Mouse (Mus musculus) small intestine, adult 2 months (tissue): ENCODE measurements around the gene Col4a3bp. TPM values are rescaled to one million over a fixed set of nuclear protein-coding genes. Genes with fewer than 3 reads are reported as not detected.

ENCODE experiments used
- H3K27ac ChIP-seq: fragments of 200-500 bp; 2 replicates; pipeline ENCODE4 v1.5.1; 2012; ENCODE audit warnings: low read depth, low read length, control low read depth, inconsistent platforms; ENCODE audit not compliant: insufficient read depth
- H3K27me3 ChIP-seq: fragments of 200-500 bp; 2 replicates; pipeline ENCODE4 v1.6.1; 2012; ENCODE audit warnings: mild to moderate bottlenecking, moderate library complexity, low read length, inconsistent platforms; ENCODE audit not compliant: control insufficient read depth, insufficient read depth
- H3K36me3 ChIP-seq: fragments of 200-500 bp; 2 replicates; pipeline ENCODE4 v1.6.1; 2012; ENCODE audit warnings: mild to moderate bottlenecking, low read length, control low read depth, inconsistent platforms; ENCODE audit not compliant: control insufficient read depth, insufficient read depth
- H3K4me1 ChIP-seq: fragments of 200-500 bp; 2 replicates; pipeline ENCODE4 v1.6.1; 2012; ENCODE audit warnings: low read length, inconsistent platforms, mixed read lengths; ENCODE audit not compliant: control insufficient read depth, insufficient read depth, insufficient read length
- H3K4me3 ChIP-seq: fragments of 200-500 bp; 2 replicates; pipeline ENCODE4 v1.5.1; 2012; ENCODE audit warnings: low read depth, mild to moderate bottlenecking, control low read depth, inconsistent platforms, low read length, moderate library complexity
- CTCF ChIP-seq: fragments of 200-500 bp; IDR thresholded peaks from 2 replicates; pipeline ENCODE4 v1.5.1; 2012; ENCODE audit warnings: low read depth, mild to moderate bottlenecking, control low read depth, inconsistent platforms, low read length, moderate library complexity, mixed read lengths; ENCODE audit not compliant: insufficient replicate concordance, insufficient read length; ENCODE audit errors: extremely low read depth
- POLR2A ChIP-seq: fragments of 200-500 bp; IDR thresholded peaks from 2 replicates; pipeline ENCODE4 v1.6.1; 2012; ENCODE audit warnings: low read depth, mild to moderate bottlenecking, control low read depth, inconsistent platforms, low read length, moderate library complexity
- WGBS: fragments of 180-500 bp; shearing (Covaris S2); methylation state at CpG from one replicate; pipeline ENCODE4 v1.1.7; 2018; 5-methylcytosine and 5-hydroxymethylcytosine counted together
- polyA plus RNA-seq: library from polyadenylated mRNA; depleted of rRNA; stranded (reverse); fragments of >200 nt; gene quantifications from 2 replicates; pipeline ENCODE4 v1.2.3, GENCODE M21; 2012

Col4a3bp gene
- polyA plus RNA-seq, 1 experiment, result 12.7 TPM

- 88% methylated on average over 11 of the region's 11 CpGs for WGBS
- Histone ChIP-seq H3K4me3 (no peak overlapping the region), H3K27ac (no peak overlapping the region), H3K27me3 (no peaks in the 10 kb centered on the region), H3K4me1 (peaks cover 8% of the 10 kb centered on the region; the same call in 1 of the 2 replicates), H3K36me3 (no peaks in the 10 kb centered on the region)
- TF ChIP-seq CTCF (no peak), POLR2A (no peak)
Measured at GRCm38 (mm10) chr13:96527856-96528255, 14.6 kb upstream of the Col4a3bp start.

- H3K4me1 ChIP-seq, result peaks cover 8% of the 10 kb centered on the region; the same call in 1 of the 2 replicates
- no peaks in the 10 kb centered on the region for H3K36me3 ChIP-seq
- WGBS, result 77% methylated on average over 3 of the region's 3 CpGs
- H3K4me3 ChIP-seq, result no peak overlapping the region
- no peak overlapping the region for H3K27ac ChIP-seq
- TF ChIP-seq POLR2A, result no peak
- TF ChIP-seq CTCF, result no peak
- no peaks in the 10 kb centered on the region for H3K27me3 ChIP-seq
Measured at GRCm38 (mm10) chr13:96528776-96529175, 13.6 kb upstream of the Col4a3bp start.

GRCm38 (mm10) chr13:96529542-96529941 is 12.9 kb upstream of the Col4a3bp start:
- Histone ChIP-seq H3K36me3 (no peaks in the 10 kb centered on the region), H3K4me3 (no peak overlapping the region), H3K27ac (no peak overlapping the region), H3K27me3 (no peaks in the 10 kb centered on the region), H3K4me1 (peaks cover 8% of the 10 kb centered on the region; the same call in 1 of the 2 replicates)
- no peak for TF ChIP-seq CTCF
- no peak for TF ChIP-seq POLR2A
- 82% methylated on average over 3 of the region's 3 CpGs for WGBS

- peaks cover 8% of the 10 kb centered on the region; the same call in 1 of the 2 replicates for H3K4me1 ChIP-seq
- H3K4me3 ChIP-seq, result no peak overlapping the region
- WGBS, result 96% methylated on average over 9 of the region's 9 CpGs
- H3K36me3 ChIP-seq, result no peaks in the 10 kb centered on the region
- H3K27me3 ChIP-seq, result no peaks in the 10 kb centered on the region
- TF ChIP-seq POLR2A, result no peak
- TF ChIP-seq CTCF, result no peak
- H3K27ac ChIP-seq, result no peak overlapping the region
Measured at GRCm38 (mm10) chr13:96530064-96530463, 12.4 kb upstream of the Col4a3bp start.

GRCm38 (mm10) chr13:96532176-96532575 is 10.2 kb upstream of the Col4a3bp start:
- Histone ChIP-seq H3K4me3 (no peak overlapping the region), H3K27me3 (no peaks in the 10 kb centered on the region), H3K4me1 (peaks cover 8% of the 10 kb centered on the region; the same call in 1 of the 2 replicates), H3K36me3 (no peaks in the 10 kb centered on the region), H3K27ac (no peak overlapping the region)
- TF ChIP-seq POLR2A (no peak), CTCF (no peak)
- 78% methylated on average over 6 of the region's 6 CpGs for WGBS

GRCm38 (mm10) chr13:96533742-96534141 is 8.7 kb upstream of the Col4a3bp start:
- TF ChIP-seq CTCF (no peak), POLR2A (no peak)
- H3K4me1 ChIP-seq, result peaks cover 6% of the 10 kb centered on the region; the same call in 1 of the 2 replicates
- no peak overlapping the region for H3K4me3 ChIP-seq
- no peaks in the 10 kb centered on the region for H3K27me3 ChIP-seq
- no peak overlapping the region for H3K27ac ChIP-seq
- H3K36me3 ChIP-seq, result no peaks in the 10 kb centered on the region
- WGBS, result 86% methylated on average over 2 of the region's 2 CpGs

- no peak overlapping the region for H3K4me3 ChIP-seq
- WGBS, result 78% methylated on average over 5 of the region's 5 CpGs
- H3K36me3 ChIP-seq, result no peaks in the 10 kb centered on the region
- no peaks in the 10 kb centered on the region for H3K27me3 ChIP-seq
- TF ChIP-seq CTCF, result no peak
- no peak for TF ChIP-seq POLR2A
- H3K27ac ChIP-seq, result no peak overlapping the region
- peaks cover 4% of the 10 kb centered on the region; the same call in 1 of the 2 replicates for H3K4me1 ChIP-seq
Measured at GRCm38 (mm10) chr13:96536821-96537572, 5.4 kb upstream of the Col4a3bp start.
